Mouse (Mus musculus): ENCODE results near the gene Card10. TPM values are rescaled to one million over a fixed set of nuclear protein-coding genes. Genes with fewer than 3 reads are reported as not detected.

The Card10 gene
- polyA plus RNA-seq, 1 experiment from 2014 or later = 3.4 TPM

GRCm38 (mm10) chr15:78843581-78844469 is 41.0 kb upstream of the Card10 start:
- Histone ChIP-seq H3K9me3 (no peaks in the 10 kb centered on the region), H3K9ac (no peak overlapping the region), H3K4me3 (peak overlapping the region; percentile 59), H3K4me1 (peaks cover 70% of the 10 kb centered on the region), H3K36me3 (no peaks in the 10 kb centered on the region), H3K27ac (peak overlapping the region; percentile 87), H3K4me2 (peak overlapping the region; percentile 86), H3K27me3 (peaks cover 19% of the 10 kb centered on the region; the same call in 1 of the 2 replicates)
- WGBS = 40% methylated on average over 21 of the region's 21 CpGs
- ATAC-seq (ENCODE audit: insufficient number of reproducible peaks, low FRiP score, low TSS enrichment, low read depth) = no peak

GRCm38 (mm10) chr15:78842371-78843163 is 39.7 kb upstream of the Card10 start, which contains the start of gene Cdc42ep1:
Gene Cdc42ep1 (plus strand): TSS chr15:78842624.
- Histone ChIP-seq H3K27me3 (peaks cover 19% of the 10 kb centered on the region; the same call in 1 of the 2 replicates), H3K4me2 (peak within 1 kb of the TSS; percentile 86), H3K27ac (peak within 1 kb of the TSS; percentile 87), H3K4me1 (peaks cover 70% of the 10 kb centered on the region), H3K36me3 (no peaks in the 10 kb centered on the region), H3K9me3 (no peaks in the 10 kb centered on the region), H3K4me3 (peak within 1 kb of the TSS; percentile 59), H3K9ac (peak within 1 kb of the TSS; percentile 73)
- peak; percentile 78 for ATAC-seq (ENCODE audit: insufficient number of reproducible peaks, low FRiP score, low TSS enrichment, low read depth)
- WGBS = 1% methylated on average over 81 of the region's 86 CpGs

- Histone ChIP-seq H3K27me3 (peaks cover 19% of the 10 kb centered on the region; the same call in 1 of the 2 replicates), H3K4me3 (no peak overlapping the region), H3K9ac (no peak overlapping the region), H3K9me3 (no peaks in the 10 kb centered on the region), H3K4me2 (peak overlapping the region; percentile 86; the same call in 1 of the 2 replicates), H3K36me3 (no peaks in the 10 kb centered on the region), H3K4me1 (peaks cover 73% of the 10 kb centered on the region), H3K27ac (peak overlapping the region; percentile 33; the same call in 1 of the 2 replicates)
- no peak for ATAC-seq (ENCODE audit: insufficient number of reproducible peaks, low FRiP score, low TSS enrichment, low read depth)
- WGBS = 44% methylated on average over 6 of the region's 6 CpGs
Measured at GRCm38 (mm10) chr15:78841161-78841790, 38.4 kb upstream of the Card10 start.

GRCm38 (mm10) chr15:78840751-78841150 is 37.9 kb upstream of the Card10 start:
- WGBS = 26% methylated on average over 11 of the region's 11 CpGs
- peaks cover 73% of the 10 kb centered on the region for H3K4me1 ChIP-seq
- ATAC-seq (ENCODE audit: insufficient number of reproducible peaks, low FRiP score, low TSS enrichment, low read depth) = no peak

GRCm38 (mm10) chr15:78840241-78840640 is 37.4 kb upstream of the Card10 start:
- no peak overlapping the region for H3K9ac ChIP-seq
- no peak for ATAC-seq (ENCODE audit: insufficient number of reproducible peaks, low FRiP score, low TSS enrichment, low read depth)
- H3K9me3 ChIP-seq = no peaks in the 10 kb centered on the region
- no peak overlapping the region for H3K4me3 ChIP-seq
- H3K27me3 ChIP-seq = peaks cover 19% of the 10 kb centered on the region; the same call in 1 of the 2 replicates
- H3K36me3 ChIP-seq = no peaks in the 10 kb centered on the region
- 31% methylated on average over 3 of the region's 3 CpGs for WGBS
- peaks cover 73% of the 10 kb centered on the region for H3K4me1 ChIP-seq
- H3K27ac ChIP-seq = peak overlapping the region; percentile 43; the same call in 1 of the 2 replicates
- no peak overlapping the region for H3K4me2 ChIP-seq

More at GRCm38 (mm10) chr15:78840751-78841150, 37.9 kb upstream of the Card10 start:
- Histone ChIP-seq H3K36me3 (no peaks in the 10 kb centered on the region), H3K4me2 (no peak overlapping the region), H3K27ac (0 out of 2 replicates have a peak overlapping the region, but pooled peaks have one; percentile 43), H3K27me3 (peaks cover 19% of the 10 kb centered on the region; the same call in 1 of the 2 replicates), H3K9me3 (no peaks in the 10 kb centered on the region), H3K9ac (no peak overlapping the region), H3K4me3 (no peak overlapping the region)

- Histone ChIP-seq H3K4me3 (no peak overlapping the region), H3K27me3 (peaks cover 19% of the 10 kb centered on the region; the same call in 1 of the 2 replicates), H3K4me2 (peak overlapping the region; percentile 1; the same call in 1 of the 2 replicates), H3K4me1 (peaks cover 73% of the 10 kb centered on the region), H3K27ac (peak overlapping the region; percentile 24; the same call in 1 of the 2 replicates), H3K9ac (no peak overlapping the region), H3K9me3 (no peaks in the 10 kb centered on the region), H3K36me3 (no peaks in the 10 kb centered on the region)
- 8% methylated on average over 2 of the region's 2 CpGs for WGBS
- no peak for ATAC-seq (ENCODE audit: insufficient number of reproducible peaks, low FRiP score, low TSS enrichment, low read depth)
Measured at GRCm38 (mm10) chr15:78839744-78840143, 36.9 kb upstream of the Card10 start.

GRCm38 (mm10) chr15:78836086-78836621 is 33.3 kb upstream of the Card10 start:
- WGBS = 37% methylated on average over 8 of the region's 8 CpGs

GRCm38 (mm10) chr15:78835200-78836085 is 32.6 kb upstream of the Card10 start:
- no peak overlapping the region for H3K4me3 ChIP-seq
- H3K9ac ChIP-seq = no peak overlapping the region
- ATAC-seq (ENCODE audit: insufficient number of reproducible peaks, low FRiP score, low TSS enrichment, low read depth) = no peak
- WGBS = 26% methylated on average over 12 of the region's 12 CpGs
- H3K36me3 ChIP-seq = no peaks in the 10 kb centered on the region
- no peak overlapping the region for H3K4me2 ChIP-seq
- H3K27ac ChIP-seq = peak overlapping the region; percentile 72
- 0 out of 2 replicates have a peak, but pooled peaks cover 1% of the 10 kb centered on the region for H3K27me3 ChIP-seq
- peaks cover 71% of the 10 kb centered on the region for H3K4me1 ChIP-seq
- H3K9me3 ChIP-seq = no peaks in the 10 kb centered on the region

More at GRCm38 (mm10) chr15:78836086-78836621, 33.3 kb upstream of the Card10 start:
- no peak overlapping the region for H3K4me2 ChIP-seq
- H3K4me1 ChIP-seq = peaks cover 75% of the 10 kb centered on the region
- no peak overlapping the region for H3K9ac ChIP-seq
- no peaks in the 10 kb centered on the region for H3K36me3 ChIP-seq
- peaks cover 7% of the 10 kb centered on the region; the same call in 1 of the 2 replicates for H3K27me3 ChIP-seq
- ATAC-seq (ENCODE audit: insufficient number of reproducible peaks, low FRiP score, low TSS enrichment, low read depth) = no peak
- H3K9me3 ChIP-seq = no peaks in the 10 kb centered on the region
- peak overlapping the region; percentile 72 for H3K27ac ChIP-seq
- H3K4me3 ChIP-seq = no peak overlapping the region

- Histone ChIP-seq H3K4me2 (no peak overlapping the region), H3K9me3 (no peaks in the 10 kb centered on the region), H3K4me3 (no peak overlapping the region), H3K4me1 (peaks cover 60% of the 10 kb centered on the region), H3K27ac (peak overlapping the region; percentile 82), H3K27me3 (no peaks in the 10 kb centered on the region), H3K9ac (no peak overlapping the region), H3K36me3 (no peaks in the 10 kb centered on the region)
- WGBS = 28% methylated on average over 10 of the region's 10 CpGs
- ATAC-seq (ENCODE audit: insufficient number of reproducible peaks, low FRiP score, low TSS enrichment, low read depth) = no peak
Measured at GRCm38 (mm10) chr15:78834233-78835005, 31.6 kb upstream of the Card10 start.

- no peaks in the 10 kb centered on the region for H3K36me3 ChIP-seq
- WGBS = 87% methylated on average over 3 of the region's 3 CpGs
- ATAC-seq (ENCODE audit: insufficient number of reproducible peaks, low FRiP score, low TSS enrichment, low read depth) = no peak
- H3K27ac ChIP-seq = peak overlapping the region; percentile 82
- peaks cover 59% of the 10 kb centered on the region for H3K4me1 ChIP-seq
- 0 out of 2 replicates have a peak, but pooled peaks cover 1% of the 10 kb centered on the region for H3K27me3 ChIP-seq
- H3K9me3 ChIP-seq = no peaks in the 10 kb centered on the region
- no peak overlapping the region for H3K9ac ChIP-seq
- no peak overlapping the region for H3K4me3 ChIP-seq
- no peak overlapping the region for H3K4me2 ChIP-seq
Measured at GRCm38 (mm10) chr15:78833582-78833981, 30.7 kb upstream of the Card10 start.
